Mouse (Mus musculus) embryonic fibroblast, embryonic 13.5 days (primary cell): Measurements from ENCODE around the gene Chst10.

Experiments used
- CTCF ChIP-seq: IDR thresholded peaks from 2 replicates; pipeline ENCODE4 v1.5.1; 2011; ENCODE audit warnings: mild to moderate bottlenecking, control low read depth, low read length, moderate library complexity, borderline replicate concordance; ENCODE audit not compliant: insufficient read depth
- POLR2A ChIP-seq: IDR thresholded peaks from 2 replicates; pipeline ENCODE4 v1.6.1; 2011; ENCODE audit warnings: low read depth, mild to moderate bottlenecking, control low read depth, low read length, moderate library complexity

- no peak for TF ChIP-seq CTCF
- TF ChIP-seq POLR2A: no peak
These were observed 9.2 kb downstream of the Chst10 start for GRCm38 (mm10) chr1:38888803-38889202.
